Comparison of ENCODE assay signal across 9 mouse cellular contexts in the genomic region with DNA sequence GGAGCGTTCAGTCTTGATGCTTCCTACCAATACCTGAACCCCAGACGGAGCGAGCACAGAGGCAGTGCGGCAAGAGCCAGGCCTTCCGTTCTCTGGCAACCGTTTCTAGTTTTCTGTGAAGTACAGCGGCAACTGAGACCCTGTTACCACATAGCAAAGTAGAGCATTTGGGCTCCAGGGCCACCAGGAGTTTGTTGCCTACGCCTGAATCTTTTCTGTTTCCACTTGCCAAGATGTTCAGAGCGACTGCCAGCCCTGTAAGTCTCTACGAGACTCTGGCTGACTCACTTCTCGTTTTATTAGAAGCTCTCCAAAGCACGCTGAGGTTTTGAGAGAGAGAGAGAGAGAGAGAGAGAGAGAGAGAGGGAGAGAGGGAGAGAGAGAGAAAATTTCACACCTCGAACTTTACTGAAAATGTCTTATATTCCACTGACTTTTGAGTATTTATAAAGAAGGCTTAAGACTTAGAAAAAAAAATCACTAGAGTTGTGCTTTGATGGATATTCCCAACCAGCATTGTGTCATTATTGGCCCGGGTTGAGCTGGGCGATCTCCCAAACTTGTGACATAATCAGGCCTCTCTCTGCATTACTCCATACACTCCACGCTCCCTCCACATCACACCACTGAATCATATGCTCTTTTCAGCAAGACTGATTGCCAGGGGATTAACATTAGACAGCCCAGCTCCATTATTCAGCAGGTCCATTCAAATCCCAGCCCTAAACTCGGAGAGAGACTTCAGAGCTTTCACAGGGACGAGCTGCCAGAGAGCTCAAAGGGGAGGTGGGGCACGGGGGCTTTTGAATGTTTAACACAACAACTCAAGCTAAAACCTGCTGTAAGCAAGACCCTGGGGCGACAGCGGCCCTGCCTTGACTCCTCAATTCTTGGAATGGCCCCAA.
DNase-seq lines count a peak whose midpoint lies in the region; ATAC-seq and TF ChIP-seq lines count a peak whose summit lies in the region.
"Had no signal": no experiment of that assay in that cellular context is flagged by ENCODE, and none has a peak within 500 bp of the region (broad histone marks: within the 10 kb centered on the region; RNA-seq: fewer than 3 reads in every experiment).

No protein-coding gene starts in this region.

- no peak for ATAC-seq in liver, embryonic 12.5 days
- peak; percentile 92 for ATAC-seq in stomach, embryonic 16.5 days (ENCODE audit: insufficient read depth, low FRiP score)

- DNase-seq in liver, adult 2 months (ENCODE audit: extremely low read depth, low read depth, low spot score) = peak; percentile 52
- peak; percentile 75 for DNase-seq in embryo, embryonic 11 days
- peak; percentile 53 for DNase-seq in gastrocnemius, postnatal 25 days
- peak; percentile 46 to 79 for DNase-seq in layer of hippocampus, adult 18-20 months (ENCODE audit: low spot score in 2 of 2)
- peak; percentile 74 to 85 for DNase-seq in lung, postnatal 4 days
- DNase-seq in thymus, postnatal 10 days (ENCODE audit: low spot score in 2 of 2) = no peak

- no peak overlapping the region for H3K4me3 ChIP-seq in liver, adult 2 months (ENCODE audit: insufficient read depth, low read depth, low read length)
- H3K4me3 ChIP-seq in liver, embryonic 12.5 days = no peak overlapping the region
- no peak overlapping the region for H3K4me3 ChIP-seq in stomach, embryonic 16.5 days (replicated peaks; ENCODE audit: low read length)
- H3K4me3 ChIP-seq: liver, embryonic 15.5 days had no signal

- no peaks in the 10 kb centered on the region for H3K9me3 ChIP-seq in liver, embryonic 12.5 days (replicated peaks)
- no peaks in the 10 kb centered on the region for H3K9me3 ChIP-seq in stomach, embryonic 16.5 days (replicated peaks; ENCODE audit: control insufficient read depth, low read length)
- H3K9me3 ChIP-seq: liver, embryonic 15.5 days had no signal

- TF ChIP-seq CTCF in liver, adult 2 months (IDR thresholded peaks at IDR 0.05; ENCODE audit: low read depth, low read length) = no peak

- H3K79me2 ChIP-seq in liver, adult 2 months (ENCODE audit: control insufficient read depth, insufficient read depth, low read length) = no peaks in the 10 kb centered on the region; the same call in 1 of the 2 replicates

- WGBS in liver, adult 2 months = 68% methylated on average over 21 of the region's 21 CpGs
- 58% methylated on average over 21 of the region's 21 CpGs for WGBS in liver, embryonic 12.5 days (ENCODE audit: insufficient replicate concordance)
- WGBS in stomach, embryonic 16.5 days = 44% methylated on average over 21 of the region's 21 CpGs

- H3K27me3 ChIP-seq in liver, adult 2 months (ENCODE audit: control insufficient read depth, insufficient read depth, low read length) = no peaks in the 10 kb centered on the region
- H3K27me3 ChIP-seq in liver, embryonic 12.5 days (replicated peaks) = no peaks in the 10 kb centered on the region
- H3K27me3 ChIP-seq in stomach, embryonic 16.5 days (ENCODE audit: control insufficient read depth, insufficient read depth, low read length) = no peaks in the 10 kb centered on the region
- H3K27me3 ChIP-seq: liver, embryonic 15.5 days had no signal

- 0 out of 2 replicates have a peak overlapping the region, but pooled peaks have one; percentile 4 for H3K27ac ChIP-seq in liver, adult 2 months (replicated peaks; ENCODE audit: insufficient read depth, low read depth, low read length)
- H3K27ac ChIP-seq in liver, embryonic 12.5 days = no peak overlapping the region
- H3K27ac ChIP-seq in stomach, embryonic 16.5 days (ENCODE audit: low read length) = peak overlapping the region; percentile 80
- H3K27ac ChIP-seq: liver, embryonic 15.5 days had no signal

- no peak overlapping the region for H3K4me2 ChIP-seq in liver, embryonic 12.5 days
- H3K4me2 ChIP-seq in stomach, embryonic 16.5 days (ENCODE audit: low read depth, low read length) = 0 out of 2 replicates have a peak overlapping the region, but pooled peaks have one; percentile 2
- H3K4me2 ChIP-seq: liver, embryonic 15.5 days had no signal

- no peak for TF ChIP-seq POLR2A in liver, adult 2 months (IDR thresholded peaks at IDR 0.05; ENCODE audit: extremely low read depth, insufficient read depth, low read length)

- no peaks in the 10 kb centered on the region for H3K36me3 ChIP-seq in liver, adult 2 months (ENCODE audit: control insufficient read depth, insufficient read depth, low read length)
- H3K36me3 ChIP-seq in liver, embryonic 12.5 days = no peaks in the 10 kb centered on the region
- H3K36me3 ChIP-seq in stomach, embryonic 16.5 days (ENCODE audit: control insufficient read depth, insufficient read depth, low read length) = no peaks in the 10 kb centered on the region
- H3K36me3 ChIP-seq: liver, embryonic 15.5 days had no signal

- peaks cover 19% of the 10 kb centered on the region for H3K4me1 ChIP-seq in liver, adult 2 months (ENCODE audit: control insufficient read depth, insufficient read depth, low read length)
- H3K4me1 ChIP-seq in liver, embryonic 12.5 days = no peaks in the 10 kb centered on the region
- H3K4me1 ChIP-seq in stomach, embryonic 16.5 days (ENCODE audit: control insufficient read depth, insufficient read depth, low read length) = peaks cover 19% of the 10 kb centered on the region

- no peak overlapping the region for H3K9ac ChIP-seq in liver, adult 2 months (ENCODE audit: low read depth, low read length)
- no peak overlapping the region for H3K9ac ChIP-seq in liver, embryonic 12.5 days
- H3K9ac ChIP-seq in stomach, embryonic 16.5 days (ENCODE audit: low read length) = 0 out of 2 replicates have a peak overlapping the region, but pooled peaks have one; percentile 47
- H3K9ac ChIP-seq: liver, embryonic 15.5 days had no signal

Comparison
In these comparisons a context has a peak if more than half of its experiments do, and no peak if none do; other contexts are left out.
1. DNase-seq: peak in liver, adult 2 months (single experiment), embryo, embryonic 11 days (single experiment), gastrocnemius, postnatal 25 days (single experiment), layer of hippocampus, adult 18-20 months (2 of 2) and lung, postnatal 4 days (2 of 2); none in thymus, postnatal 10 days (0 of 2).